13 mouse cellular contexts compared by ENCODE assay signal in the genomic region with DNA sequence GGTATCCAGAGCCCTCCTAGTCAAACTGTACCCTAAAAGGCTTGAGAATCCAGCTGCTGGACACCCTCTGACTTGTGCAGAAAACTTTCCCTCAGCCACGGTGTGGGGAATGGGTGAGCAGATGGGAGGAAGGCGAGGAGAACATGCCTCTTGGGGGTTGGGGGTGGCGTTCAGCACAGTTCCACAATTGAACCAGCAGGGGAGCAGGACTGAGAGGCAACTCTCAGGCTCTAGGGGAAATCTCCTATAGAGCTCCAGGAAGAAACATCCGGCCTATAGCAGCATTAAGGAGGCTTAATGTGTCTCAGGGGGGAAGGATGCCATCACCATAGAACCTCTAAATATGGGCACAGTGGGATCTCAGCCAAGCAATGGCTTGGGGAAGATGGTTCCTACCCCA. TPM values are rescaled to one million over a fixed set of nuclear protein-coding genes. Genes with fewer than 3 reads are reported as not detected.
DNase-seq lines count a peak whose midpoint lies in the region; ATAC-seq and TF ChIP-seq lines count a peak whose summit lies in the region.
"Had no signal": no experiment of that assay in that cellular context is flagged by ENCODE, and none has a peak within 500 bp of the region (broad histone marks: within the 10 kb centered on the region; RNA-seq: fewer than 3 reads in every experiment).

No protein-coding gene starts in this region.

- peak; percentile 53 for TF ChIP-seq CTCF in stomach, postnatal 0 days (IDR thresholded peaks at IDR 0.05; ENCODE audit: low read depth)

- no peaks in the 10 kb centered on the region for H3K9me3 ChIP-seq in forebrain, embryonic 10.5 days
- no peaks in the 10 kb centered on the region for H3K9me3 ChIP-seq in stomach, postnatal 0 days (ENCODE audit: control insufficient read depth, low read length)

- peaks cover 51% of the 10 kb centered on the region for H3K4me1 ChIP-seq in forebrain, embryonic 10.5 days
- H3K4me1 ChIP-seq in stomach, postnatal 0 days (replicated peaks; ENCODE audit: control insufficient read depth, insufficient read depth), result no peaks in the 10 kb centered on the region; the same call in 1 of the 2 replicates

- no peak overlapping the region for H3K4me2 ChIP-seq in stomach, postnatal 0 days (replicated peaks; ENCODE audit: low read depth)

- peak overlapping the region; percentile 79 for H3K4me3 ChIP-seq in forebrain, embryonic 10.5 days
- no peak overlapping the region for H3K4me3 ChIP-seq in stomach, postnatal 0 days (ENCODE audit: low read depth, low read length)

- 2% methylated on average over 4 of the region's 4 CpGs for WGBS in forebrain, embryonic 10.5 days
- WGBS in stomach, postnatal 0 days, result 15% methylated on average over 4 of the region's 4 CpGs

- H3K9ac ChIP-seq in stomach, postnatal 0 days (ENCODE audit: low read length), result no peak overlapping the region

- peak; percentile 58 for ATAC-seq in megakaryocyte progenitor cell, adult 5-6 weeks (replicated peaks; ENCODE audit: poor library complexity)
- no peak for ATAC-seq in stomach, postnatal 0 days (ENCODE audit: low FRiP score, low TSS enrichment)
- ATAC-seq: inflammation-experienced regulatory T-cells, adult 6 months had no signal

- TF ChIP-seq EP300 in stomach, postnatal 0 days (optimal IDR thresholded peaks at IDR 0.05), result no peak

- peak; percentile 17 for DNase-seq in thymus, postnatal 0 days (ENCODE audit: low spot score)
- no peak for DNase-seq in thymus, postnatal 36 days
- DNase-seq in forebrain, embryonic 10.5 days (ENCODE audit: extremely low spot score, low spot score), result no peak
- DNase-seq in stomach, postnatal 0 days (ENCODE audit: low spot score), result no peak
- DNase-seq in left cerebral cortex, adult 9 months (ENCODE audit: low spot score in 2 of 2), result no peak
- DNase-seq in spleen, postnatal 36 days (ENCODE audit: low spot score in 2 of 2), result no peak
- DNase-seq: cerebellum, adult 2 months; left cerebral cortex, postnatal 4 days had no signal

- peaks cover 4% of the 10 kb centered on the region for H3K27me3 ChIP-seq in forebrain, embryonic 10.5 days (ENCODE audit: poor library complexity, severe bottlenecking)
- no peaks in the 10 kb centered on the region for H3K27me3 ChIP-seq in stomach, postnatal 0 days (ENCODE audit: control insufficient read depth, insufficient read depth, low read length)

- H3K27ac ChIP-seq in forebrain, embryonic 10.5 days, result peak overlapping the region; percentile 97
- H3K27ac ChIP-seq in stomach, postnatal 0 days (replicated peaks), result no peak overlapping the region

- peaks cover 22% of the 10 kb centered on the region for H3K36me3 ChIP-seq in forebrain, embryonic 10.5 days (replicated peaks)
- no peaks in the 10 kb centered on the region for H3K36me3 ChIP-seq in stomach, postnatal 0 days (ENCODE audit: control insufficient read depth, insufficient read depth, low read length)

RNA-seq across cellular contexts. Expression of a gene that starts 2.7 kb away (rescaled TPM):
- polyA plus RNA-seq in thymus, postnatal 0 days (2015; fragmentation: Nextera tagmentation; extraction: Ambion mirVana), result 6.2 and 7.3 TPM in 2 replicates
- polyA plus RNA-seq in forebrain, embryonic 10.5 days (2016; fragmentation: Nextera tagmentation; extraction: Ambion mirVana), result 73.2 and 82.1 TPM in 2 replicates
- 0.07 and 0.62 TPM in 2 replicates for total RNA-seq in megakaryocyte progenitor cell, adult 5-6 weeks (2015)
- 0.42 and 0.88 TPM in 2 replicates for total RNA-seq in megakaryocyte progenitor cell, adult 5-6 weeks (2017)
- polyA plus RNA-seq in stomach, postnatal 0 days (2015; fragmentation: Nextera tagmentation; extraction: Ambion mirVana), result 1.9 and 2.1 TPM in 2 replicates

RNA-seq across cellular contexts. Expression of a gene that starts 21.0 kb away (rescaled TPM):
- 33.9 and 37.6 TPM in 2 replicates for polyA plus RNA-seq in thymus, postnatal 0 days (2015; fragmentation: Nextera tagmentation; extraction: Ambion mirVana)
- polyA plus RNA-seq in forebrain, embryonic 10.5 days (2016; fragmentation: Nextera tagmentation; extraction: Ambion mirVana), result 64.4 and 69.9 TPM in 2 replicates
- total RNA-seq in megakaryocyte progenitor cell, adult 5-6 weeks (2015), result 49.6 and 50.3 TPM in 2 replicates
- total RNA-seq in megakaryocyte progenitor cell, adult 5-6 weeks (2017), result 40.3 and 40.8 TPM in 2 replicates
- 13.7 and 15.9 TPM in 2 replicates for polyA plus RNA-seq in stomach, postnatal 0 days (2015; fragmentation: Nextera tagmentation; extraction: Ambion mirVana)

RNA-seq across cellular contexts. Expression of a gene that starts 30.3 kb away (rescaled TPM):
- not detected in 2 replicates for polyA plus RNA-seq in thymus, postnatal 0 days (2015; fragmentation: Nextera tagmentation; extraction: Ambion mirVana)
- not detected in 2 replicates for polyA plus RNA-seq in forebrain, embryonic 10.5 days (2016; fragmentation: Nextera tagmentation; extraction: Ambion mirVana)
- not detected in 2 replicates for total RNA-seq in megakaryocyte progenitor cell, adult 5-6 weeks (2015)
- total RNA-seq in megakaryocyte progenitor cell, adult 5-6 weeks (2017), result not detected in 2 replicates
- not detected in 2 replicates for polyA plus RNA-seq in stomach, postnatal 0 days (2015; fragmentation: Nextera tagmentation; extraction: Ambion mirVana)
- total RNA-seq: gastrocnemius, adult 8-10 months; left cerebral cortex, postnatal 4 days; monocyte, adult 5-6 weeks had no signal
- polyA plus RNA-seq: cerebellum, adult 2 months; inflammation-experienced regulatory T-cells, adult 6 months; small intestine, adult 2 months had no signal

RNA-seq across cellular contexts. Expression of a gene that starts 46.5 kb away (rescaled TPM):
- polyA plus RNA-seq in thymus, postnatal 0 days (2015; fragmentation: Nextera tagmentation; extraction: Ambion mirVana), result 10.9 and 13.2 TPM in 2 replicates
- polyA plus RNA-seq in forebrain, embryonic 10.5 days (2016; fragmentation: Nextera tagmentation; extraction: Ambion mirVana), result 22.5 and 24.0 TPM in 2 replicates
- 6.5 and 8.1 TPM in 2 replicates for total RNA-seq in megakaryocyte progenitor cell, adult 5-6 weeks (2015)
- 3.7 and 5.0 TPM in 2 replicates for total RNA-seq in megakaryocyte progenitor cell, adult 5-6 weeks (2017)
- 6.9 and 7.3 TPM in 2 replicates for polyA plus RNA-seq in stomach, postnatal 0 days (2015; fragmentation: Nextera tagmentation; extraction: Ambion mirVana)

RNA-seq across cellular contexts. Expression of a gene that starts 46.9 kb away (rescaled TPM):
- polyA plus RNA-seq in thymus, postnatal 0 days (2015; fragmentation: Nextera tagmentation; extraction: Ambion mirVana), result 45.0 and 46.0 TPM in 2 replicates
- polyA plus RNA-seq in forebrain, embryonic 10.5 days (2016; fragmentation: Nextera tagmentation; extraction: Ambion mirVana), result 53.4 and 56.6 TPM in 2 replicates
- 34.0 and 35.8 TPM in 2 replicates for total RNA-seq in megakaryocyte progenitor cell, adult 5-6 weeks (2015)
- total RNA-seq in megakaryocyte progenitor cell, adult 5-6 weeks (2017), result 41.2 and 43.0 TPM in 2 replicates
- 21.5 and 22.9 TPM in 2 replicates for polyA plus RNA-seq in stomach, postnatal 0 days (2015; fragmentation: Nextera tagmentation; extraction: Ambion mirVana)
